Mouse (Mus musculus) forebrain, embryonic 11.5 days (tissue): ENCODE data around the gene Kyat1. TPM values are rescaled to one million over a fixed set of nuclear protein-coding genes. Genes with fewer than 3 reads are reported as not detected.
"Not testable (repeated sequence)": the region's sequence is repeated elsewhere in the genome, so short reads cannot be mapped to it uniquely, and the experiment has no call there.

Experiments
- ATAC-seq: fragments of 200-750 bp; cut with Nextera tagmentation; replicated peaks from 2 replicates; pipeline ENCODE4 v1.8.0; 2017; ENCODE audit warnings: moderate TSS enrichment; ENCODE audit not compliant: low FRiP score
- DNase-seq: peaks from one replicate; pipeline ENCODE4 v3.0.0-alpha.2; 2017; ENCODE audit warnings: low spot score
- H3K27ac ChIP-seq: fragments of 300-500 bp; sonication (generic); 2 replicates; pipeline ENCODE4 v1.5.1; 2014; ENCODE audit warnings: low read depth, low read length
- H3K27me3 ChIP-seq: fragments of 300-500 bp; sonication (generic); 2 replicates; pipeline ENCODE4 v1.6.1; 2014; ENCODE audit warnings: mild to moderate bottlenecking, low read length, mixed read lengths; ENCODE audit not compliant: control insufficient read depth, insufficient read depth
- H3K36me3 ChIP-seq: fragments of 300-500 bp; sonication (generic); 2 replicates; pipeline ENCODE4 v1.6.1; 2014; ENCODE audit warnings: mild to moderate bottlenecking, low read length, moderate library complexity, mixed read lengths; ENCODE audit not compliant: control insufficient read depth, insufficient read depth
- H3K4me1 ChIP-seq: fragments of 300-500 bp; sonication (generic); replicated peaks from 2 replicates; pipeline ENCODE4 v1.6.1; 2014; ENCODE audit warnings: low read length, mixed read lengths; ENCODE audit not compliant: control insufficient read depth, insufficient read depth
- H3K4me2 ChIP-seq: fragments of 300-500 bp; sonication (generic); 2 replicates; pipeline ENCODE4 v1.6.1; 2014; ENCODE audit warnings: low read depth, mild to moderate bottlenecking, low read length, moderate library complexity, mixed read lengths; ENCODE audit not compliant: severe bottlenecking
- H3K4me3 ChIP-seq: fragments of 300-500 bp; sonication (generic); 2 replicates; pipeline ENCODE4 v1.5.1; 2014; ENCODE audit warnings: low read depth, low read length
- H3K9ac ChIP-seq: fragments of 300-500 bp; sonication (generic); 2 replicates; pipeline ENCODE4 v1.6.1; 2014; ENCODE audit warnings: low read length
- H3K9me3 ChIP-seq: fragments of 300-500 bp; sonication (generic); 2 replicates; pipeline ENCODE4 v1.6.1; 2016; ENCODE audit warnings: low read length, mixed read lengths; ENCODE audit not compliant: control insufficient read depth
- WGBS: fragments of 180-500 bp; shearing (Covaris S2); extraction: QIAGEN DNeasy Blood & Tissue Kit; methylation state at CpG from one replicate; pipeline ENCODE4 v1.1.7; 2014; 5-methylcytosine and 5-hydroxymethylcytosine counted together
- polyA plus RNA-seq: library from polyadenylated mRNA; unstranded; fragments of >200 nt; fragmentation: Nextera tagmentation; extraction: Ambion mirVana; gene quantifications from 2 replicates; pipeline ENCODE4 v1.2.1, GENCODE M21; 2014

Gene Kyat1
- polyA plus RNA-seq, 1 experiment from 2014 or later, result 8.4 TPM

DNA sequence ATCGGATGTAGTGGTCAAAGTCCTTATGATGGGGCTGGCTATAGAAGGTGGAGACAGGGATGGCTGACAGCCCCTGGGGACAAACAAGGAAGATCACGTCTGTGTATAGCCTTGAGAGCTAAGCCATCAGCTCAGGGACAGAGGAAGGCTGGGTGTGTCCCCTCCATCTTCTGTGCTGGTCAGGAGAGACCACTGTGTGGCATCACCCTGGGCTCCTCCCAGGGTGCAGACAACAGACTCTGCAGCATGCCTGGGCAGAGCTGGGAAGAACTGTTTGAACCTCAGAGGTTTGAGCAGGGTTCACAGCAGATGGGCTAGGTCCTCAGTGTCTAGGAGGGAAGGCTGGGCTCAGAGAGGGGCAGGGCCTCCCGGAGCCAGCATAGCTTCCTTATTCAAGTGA lies 20.0 kb downstream of the Kyat1 start:
- Histone ChIP-seq H3K9me3 (no peaks in the 10 kb centered on the region), H3K27ac (no peak overlapping the region), H3K4me2 (no peak overlapping the region), H3K9ac (no peak overlapping the region), H3K4me3 (no peak overlapping the region), H3K4me1 (no peaks in the 10 kb centered on the region), H3K27me3 (no peaks in the 10 kb centered on the region), H3K36me3 (no peaks in the 10 kb centered on the region)
- no peak for ATAC-seq
- whole genome bisulfite sequencing, result 84% methylated on average over 3 of the region's 3 CpGs
- no peak for DNase-seq

GRCm38 (mm10) chr2:30185276-30185675 lies 20.4 kb downstream of the Kyat1 start:
- no peaks in the 10 kb centered on the region for H3K4me1 ChIP-seq
- 89% methylated on average over 6 of the region's 6 CpGs for WGBS
- H3K4me2 ChIP-seq, result no peak overlapping the region
- no peak overlapping the region for H3K4me3 ChIP-seq
- H3K9me3 ChIP-seq, result no peaks in the 10 kb centered on the region
- DNase-seq (no peak), ATAC-seq (no peak)
- H3K9ac ChIP-seq, result no peak overlapping the region
- no peak overlapping the region for H3K27ac ChIP-seq
- H3K27me3 ChIP-seq, result no peaks in the 10 kb centered on the region
- no peaks in the 10 kb centered on the region for H3K36me3 ChIP-seq

DNA sequence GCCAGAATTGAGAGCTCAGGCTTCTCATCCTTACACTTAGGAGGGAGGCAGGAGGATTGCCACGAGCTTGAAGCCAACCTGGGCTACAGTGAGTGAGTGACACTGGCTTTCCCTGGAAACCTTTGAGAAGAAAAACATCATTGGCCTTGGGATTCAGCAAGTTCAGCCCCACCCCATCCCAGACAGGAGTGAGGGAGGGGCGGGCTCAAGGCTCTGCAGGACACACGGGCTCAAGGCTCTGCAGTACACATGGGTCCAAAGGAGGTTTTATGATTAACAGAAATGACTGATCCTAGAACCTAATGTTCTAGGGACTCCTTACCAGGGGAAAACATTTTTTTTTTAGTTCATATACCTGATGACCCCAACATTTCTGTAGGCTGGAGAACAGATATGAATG lies 21.9 kb downstream of the Kyat1 start:
- ATAC-seq (no peak), DNase-seq (no peak)
- no peaks in the 10 kb centered on the region for H3K27me3 ChIP-seq
- H3K27ac ChIP-seq, result no peak overlapping the region
- no peak overlapping the region for H3K9ac ChIP-seq
- H3K36me3 ChIP-seq, result no peaks in the 10 kb centered on the region
- no peak overlapping the region for H3K4me3 ChIP-seq
- no peaks in the 10 kb centered on the region for H3K9me3 ChIP-seq
- 77% methylated on average over 3 of the region's 3 CpGs for WGBS
- no peaks in the 10 kb centered on the region for H3K4me1 ChIP-seq
- H3K4me2 ChIP-seq, result no peak overlapping the region

- ATAC-seq, result no peak
- H3K27me3 ChIP-seq, result no peaks in the 10 kb centered on the region
- no peaks in the 10 kb centered on the region for H3K9me3 ChIP-seq
- H3K36me3 ChIP-seq, result no peaks in the 10 kb centered on the region
- DNase-seq, result no peak
- H3K4me2 ChIP-seq, result no peak overlapping the region
- no peak overlapping the region for H3K4me3 ChIP-seq
- no peak overlapping the region for H3K9ac ChIP-seq
- H3K4me1 ChIP-seq, result peaks cover 3% of the 10 kb centered on the region; the same call in 1 of the 2 replicates
- no peak overlapping the region for H3K27ac ChIP-seq
- WGBS, result 88% methylated on average over 2 of the region's 2 CpGs
Measured at GRCm38 (mm10) chr2:30182424-30182823, 23.2 kb downstream of the Kyat1 start.

- WGBS, result 44% methylated on average over 7 of the region's 7 CpGs
- not testable (repeated sequence) for H3K9me3 ChIP-seq, H3K27ac ChIP-seq, H3K9ac ChIP-seq, H3K4me1 ChIP-seq, H3K27me3 ChIP-seq, DNase-seq
- ATAC-seq, result peak; percentile 40; the same call in 1 of the 2 replicates
- H3K4me2 ChIP-seq, result peak overlapping the region; percentile 84; the same call in 1 of the 2 replicates
- peaks cover 14% of the 10 kb centered on the region for H3K36me3 ChIP-seq
- H3K4me3 ChIP-seq, result peak overlapping the region; percentile 80; the same call in 1 of the 2 replicates
Measured at GRCm38 (mm10) chr2:30178711-30179110, 26.9 kb downstream of the Kyat1 start.

GRCm38 (mm10) chr2:30177700-30178675 lies 27.7 kb downstream of the Kyat1 start, which contains the start of gene Spout1:
Spout1 (minus strand) TSS chr2:30178459.
- H3K4me1 ChIP-seq, result peaks cover 6% of the 10 kb centered on the region; the same call in 1 of the 2 replicates
- H3K27ac ChIP-seq, result no peak within 1 kb of the TSS
- ATAC-seq, result peak; percentile 99
- DNase-seq, result peak; percentile 98
- WGBS, result 4% methylated on average over 54 of the region's 54 CpGs
- peak within 1 kb of the TSS; percentile 80 for H3K4me3 ChIP-seq
- no peaks in the 10 kb centered on the region for H3K27me3 ChIP-seq
- H3K9me3 ChIP-seq, result no peaks in the 10 kb centered on the region
- peak within 1 kb of the TSS; percentile 84 for H3K4me2 ChIP-seq
- peak within 1 kb of the TSS; percentile 77 for H3K9ac ChIP-seq
- H3K36me3 ChIP-seq, result peaks cover 15% of the 10 kb centered on the region

DNA sequence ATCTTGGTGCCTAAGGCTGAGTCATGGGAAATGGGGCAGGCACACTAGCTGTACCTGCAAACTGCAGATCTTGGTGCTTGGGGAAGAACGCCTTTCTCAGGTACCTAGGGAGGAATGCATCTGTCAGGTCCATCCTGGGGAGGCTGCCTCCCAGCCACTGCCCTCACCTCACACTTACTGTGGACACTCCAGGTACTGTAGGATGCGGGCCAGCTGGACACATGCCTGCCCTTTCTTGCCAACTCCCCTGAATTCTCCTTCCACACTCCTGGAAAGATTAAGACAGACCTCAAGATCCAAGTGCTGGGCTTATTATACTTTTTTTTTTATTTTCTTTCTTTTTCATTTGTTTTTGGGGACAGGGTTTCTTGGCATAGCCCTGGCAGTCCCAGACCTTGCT lies 29.1 kb downstream of the Kyat1 start:
- Histone ChIP-seq H3K36me3 (peaks cover 18% of the 10 kb centered on the region), H3K27ac (no peak overlapping the region), H3K4me3 (no peak overlapping the region), H3K4me1 (peaks cover 11% of the 10 kb centered on the region; the same call in 1 of the 2 replicates), H3K4me2 (no peak overlapping the region), H3K9ac (no peak overlapping the region), H3K9me3 (no peaks in the 10 kb centered on the region), H3K27me3 (no peaks in the 10 kb centered on the region)
- DNase-seq (no peak), ATAC-seq (no peak)
- 100% methylated on average over 2 of the region's 2 CpGs for WGBS

DNA sequence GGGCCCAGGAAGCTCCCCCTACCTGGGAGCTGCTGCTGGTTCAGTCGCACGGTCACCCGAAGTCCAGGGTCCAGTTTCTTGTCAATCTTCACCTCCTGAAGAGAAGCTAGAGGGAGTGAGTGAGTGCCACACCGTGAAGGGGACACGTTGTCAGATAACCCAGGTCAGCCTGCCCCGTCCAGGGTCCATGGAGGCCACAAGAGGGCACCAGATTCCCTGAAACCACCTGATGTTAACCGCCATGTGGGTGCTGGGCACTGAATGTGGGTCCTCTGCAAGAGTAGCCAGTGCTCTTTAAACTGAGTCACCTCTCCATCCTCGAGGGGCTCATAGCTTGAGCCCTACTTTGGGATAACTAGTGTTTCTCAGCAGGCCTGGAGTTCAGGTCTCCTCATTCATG lies 29.8 kb downstream of the Kyat1 start:
- no peak for ATAC-seq
- Histone ChIP-seq H3K27ac (no peak overlapping the region), H3K9ac (no peak overlapping the region), H3K4me3 (no peak overlapping the region), H3K27me3 (no peaks in the 10 kb centered on the region), H3K36me3 (peaks cover 18% of the 10 kb centered on the region), H3K4me1 (peaks cover 11% of the 10 kb centered on the region; the same call in 1 of the 2 replicates), H3K4me2 (no peak overlapping the region), H3K9me3 (no peaks in the 10 kb centered on the region)
- 88% methylated on average over 8 of the region's 8 CpGs for WGBS
- no peak for DNase-seq
